Mouse (Mus musculus) right cerebral cortex, postnatal 36 days (tissue): ENCODE measurements around the gene Irs1.

Experiments used
- DNase-seq, 2 experiments: peaks; one replicate each; pipeline ENCODE4 v3.0.0; 2022; ENCODE audit warnings: low spot score in 2 of 2, mixed read lengths in 1 of 2

Gene Irs1

DNA sequence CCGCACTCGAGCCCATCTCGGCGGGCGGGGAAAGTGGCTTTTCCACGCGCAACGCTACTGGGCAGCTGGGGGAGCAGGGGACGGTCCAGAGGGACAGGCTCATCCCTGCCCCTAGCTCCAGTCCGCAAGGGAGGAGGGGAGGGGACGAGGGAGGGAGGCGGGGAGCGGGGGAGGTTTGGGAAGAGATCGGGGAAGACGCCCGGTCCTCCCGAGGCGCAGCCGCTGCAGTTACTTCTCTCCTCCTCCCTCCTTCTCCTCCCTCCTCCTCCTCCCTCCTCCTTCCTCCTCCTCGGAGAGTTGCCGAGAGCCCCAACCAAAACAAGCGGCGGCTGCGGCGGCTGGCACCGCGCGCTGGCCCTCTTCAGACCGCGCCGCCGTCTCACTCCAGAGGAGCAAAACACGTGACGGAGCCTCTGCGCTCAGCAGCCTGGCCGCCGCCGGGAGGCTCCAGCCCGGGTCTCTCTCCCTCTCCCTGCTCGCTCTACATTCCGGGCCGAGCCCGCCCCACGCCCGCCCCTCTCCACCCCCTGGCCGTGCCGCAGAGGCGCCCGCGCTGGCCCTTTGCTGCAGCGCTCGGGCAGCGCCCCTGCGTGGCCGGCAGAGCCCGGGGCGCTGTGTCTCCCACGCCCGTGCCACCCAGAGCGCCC lies at the start of gene Irs1:
Gene Irs1, minus strand, starts transcription at position 266 of the 647 bp plus-strand sequence.
- peak; percentile 84 to 85 for DNase-seq

DNA sequence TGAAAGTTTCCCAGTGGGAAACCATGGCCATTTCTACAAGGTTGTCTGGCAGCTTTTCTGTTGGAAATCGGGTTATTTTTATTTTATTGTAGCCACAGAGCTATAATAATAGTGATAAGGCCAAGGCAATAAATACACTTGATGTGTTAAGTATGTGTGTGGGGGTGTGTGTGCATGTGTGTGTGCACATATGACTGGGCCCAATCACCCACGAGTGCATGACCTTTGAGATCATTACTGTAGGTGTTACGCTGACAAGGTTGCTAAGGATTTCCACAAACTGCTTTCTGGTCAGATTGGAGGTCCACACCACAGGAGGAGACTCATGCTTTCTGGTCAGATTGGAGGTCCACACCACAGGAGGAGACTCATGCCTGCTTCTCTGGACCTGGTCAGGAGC lies 43.3 kb upstream of the Irs1 start:
- no peak for DNase-seq

DNA sequence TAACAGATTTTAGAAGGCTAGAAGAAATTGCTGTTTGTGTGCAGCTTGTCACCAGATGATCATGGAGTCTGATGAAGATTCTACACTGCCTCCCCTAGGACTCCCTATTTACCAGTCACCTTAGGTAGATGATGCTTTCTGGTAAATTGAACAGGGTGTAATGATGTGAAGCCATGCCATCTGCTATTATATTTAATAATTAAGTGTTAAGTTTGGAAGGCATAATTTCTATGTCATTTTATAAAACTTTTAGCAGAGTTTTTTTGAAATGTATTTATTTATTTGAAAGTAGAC lies 38.7 kb upstream of the Irs1 start:
- no peak for DNase-seq

DNA sequence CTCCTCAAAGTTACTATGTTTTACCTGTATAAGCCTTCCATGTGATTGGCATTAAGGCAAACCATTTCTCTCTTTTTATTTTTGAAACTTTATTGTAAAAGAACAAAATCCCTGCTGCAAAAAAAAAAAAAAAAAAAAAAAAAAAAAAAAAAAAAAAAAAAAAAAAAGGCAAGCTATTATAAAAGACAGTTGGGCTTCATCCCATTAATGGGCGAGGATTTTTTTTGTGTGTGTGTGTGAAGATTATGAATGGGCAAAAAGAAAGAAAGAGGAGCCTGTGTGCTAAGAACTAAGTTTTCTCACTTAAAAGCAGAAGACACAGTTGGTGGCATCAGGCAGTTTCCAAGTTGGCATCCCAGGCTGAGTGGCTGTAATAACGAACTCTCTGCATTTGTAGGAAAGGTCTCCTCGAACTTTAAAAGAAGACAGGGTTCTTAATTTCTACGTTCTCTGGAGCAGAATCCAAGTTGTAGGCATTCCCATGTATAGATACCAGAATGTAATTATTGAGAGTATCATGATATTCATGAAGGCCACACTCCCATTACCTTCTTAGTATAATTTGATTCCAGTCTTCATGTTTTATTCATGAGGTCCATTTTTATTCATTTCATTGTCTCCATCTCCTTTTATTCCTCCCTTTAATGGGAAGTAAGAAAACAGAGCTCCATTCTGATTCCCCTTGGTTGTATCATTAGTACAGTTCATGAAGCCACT lies 38.2 kb upstream of the Irs1 start:
- DNase-seq = no peak

DNA sequence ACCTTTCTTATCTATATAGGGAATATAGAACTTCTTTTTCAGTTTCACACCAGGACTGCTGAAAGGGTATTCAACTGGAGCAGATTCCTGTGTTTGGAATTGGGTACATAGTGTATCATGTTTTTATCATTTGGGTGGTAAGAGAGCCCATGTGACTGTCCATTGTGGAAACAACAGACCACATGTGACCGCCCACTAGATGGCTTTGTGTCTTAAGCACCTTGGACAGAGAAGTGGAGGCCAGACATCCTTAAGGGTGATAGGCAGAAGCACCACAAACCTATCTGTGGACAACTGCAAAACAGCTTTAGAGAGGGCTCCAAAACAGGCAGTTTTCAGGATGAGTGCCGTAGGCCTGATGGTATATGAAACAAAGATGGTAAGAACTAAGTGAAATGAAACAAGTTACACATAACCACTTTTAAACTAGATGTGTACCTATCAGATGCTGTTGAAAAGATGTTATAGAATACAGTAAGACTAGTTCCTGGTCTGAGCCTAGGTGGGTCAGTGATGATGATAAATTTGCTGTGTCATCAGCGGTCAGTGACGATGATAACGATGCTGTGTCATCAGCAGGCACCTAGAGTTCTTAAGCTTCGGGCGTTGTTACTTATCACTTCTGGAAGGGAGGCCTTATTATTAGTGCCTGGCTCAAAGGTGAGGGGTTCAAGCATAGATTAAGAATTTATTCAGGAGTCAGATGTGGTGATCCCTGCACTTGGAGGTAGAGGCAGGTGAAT lies 37.0 kb upstream of the Irs1 start:
- no peak for DNase-seq

DNA sequence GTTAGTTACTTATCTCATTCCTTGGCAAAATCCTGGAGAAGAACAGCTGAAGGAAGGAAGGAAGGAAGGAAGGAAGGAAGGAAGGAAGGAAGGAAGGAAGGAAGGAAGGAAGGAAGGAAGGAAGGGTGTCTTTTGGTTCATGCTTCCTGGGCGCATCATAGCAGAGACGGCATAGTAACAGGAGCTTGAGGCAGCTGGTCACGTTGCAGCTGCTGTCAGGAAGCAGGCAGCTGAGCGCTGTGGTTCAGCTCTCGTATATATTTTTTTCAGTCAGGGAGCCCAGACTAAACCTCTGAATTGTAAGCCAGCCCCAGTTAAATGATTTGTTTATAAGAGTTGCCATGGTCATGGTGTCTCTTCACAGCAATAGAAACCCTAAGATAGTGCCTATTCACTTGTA lies 34.9 kb upstream of the Irs1 start:
- no peak for DNase-seq

DNA sequence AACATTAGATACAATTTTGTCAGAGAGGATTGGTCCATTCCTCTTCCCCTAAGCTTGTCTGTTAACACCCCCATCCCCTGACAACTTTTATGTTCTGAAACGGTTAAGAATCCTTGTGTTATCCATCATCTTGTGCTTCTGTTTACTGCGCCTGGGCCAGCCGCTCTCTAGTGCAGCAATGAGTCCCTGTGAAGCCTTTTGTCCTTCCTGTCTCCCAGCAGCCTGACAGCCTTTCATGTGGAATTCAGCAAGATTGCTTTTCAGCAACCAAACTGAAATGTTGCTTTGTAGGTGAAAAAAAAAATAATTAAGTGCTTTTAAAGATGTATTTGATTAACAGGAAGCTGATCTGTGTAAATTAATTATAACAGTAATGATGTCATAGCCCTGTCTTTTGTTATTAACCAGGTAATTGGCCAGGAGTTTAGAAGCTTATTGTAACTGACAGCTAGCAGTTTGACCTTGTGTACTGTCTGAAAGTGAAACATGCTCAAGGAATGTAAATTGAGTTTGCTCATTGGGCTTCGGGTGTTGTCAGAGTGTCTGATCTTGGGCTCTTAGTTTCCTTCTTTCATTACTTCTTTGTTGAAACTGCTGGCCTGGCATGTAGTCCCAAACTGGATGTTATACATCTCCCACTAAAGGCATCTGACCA lies 33.0 kb upstream of the Irs1 start:
- no peak for DNase-seq

DNA sequence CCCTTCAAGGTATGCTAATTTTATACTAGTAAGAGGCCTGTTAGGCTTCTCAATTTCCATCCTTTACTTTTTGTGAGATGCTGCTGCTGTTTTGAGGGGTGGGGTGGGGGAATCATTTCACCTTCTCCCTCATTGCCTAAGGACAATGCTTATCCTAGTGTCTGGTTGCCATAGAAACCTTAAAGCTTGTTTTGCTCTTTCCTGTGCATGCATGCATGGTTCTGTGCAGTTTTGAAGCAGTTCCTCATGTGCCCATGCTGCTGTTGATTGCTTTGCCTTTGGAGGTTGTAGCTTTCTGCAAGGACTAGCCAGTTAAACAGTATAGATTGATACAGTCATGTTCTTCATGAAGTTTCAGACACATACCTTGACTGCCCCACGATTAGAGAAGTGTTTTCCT lies 30.2 kb upstream of the Irs1 start:
- DNase-seq = no peak

DNA sequence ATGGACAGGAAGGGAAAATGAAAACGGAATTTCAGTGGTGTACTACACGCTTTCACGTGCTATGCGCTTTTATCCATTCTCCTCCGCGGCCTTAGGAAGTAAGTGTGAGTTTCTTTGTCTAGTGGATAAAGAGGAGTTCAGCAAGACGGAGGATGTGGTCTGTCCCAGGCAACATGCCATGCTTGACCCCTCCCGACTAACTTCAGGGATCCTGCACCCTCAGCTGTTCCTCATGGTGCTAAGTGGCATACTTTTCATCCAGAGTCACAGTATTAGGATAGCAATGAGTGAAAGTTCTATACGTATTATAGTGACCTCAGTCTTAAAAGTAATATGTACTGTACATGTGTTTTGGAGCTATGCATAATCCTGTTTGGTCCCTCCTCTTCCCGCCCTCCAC lies 29.6 kb upstream of the Irs1 start:
- DNase-seq = no peak

DNA sequence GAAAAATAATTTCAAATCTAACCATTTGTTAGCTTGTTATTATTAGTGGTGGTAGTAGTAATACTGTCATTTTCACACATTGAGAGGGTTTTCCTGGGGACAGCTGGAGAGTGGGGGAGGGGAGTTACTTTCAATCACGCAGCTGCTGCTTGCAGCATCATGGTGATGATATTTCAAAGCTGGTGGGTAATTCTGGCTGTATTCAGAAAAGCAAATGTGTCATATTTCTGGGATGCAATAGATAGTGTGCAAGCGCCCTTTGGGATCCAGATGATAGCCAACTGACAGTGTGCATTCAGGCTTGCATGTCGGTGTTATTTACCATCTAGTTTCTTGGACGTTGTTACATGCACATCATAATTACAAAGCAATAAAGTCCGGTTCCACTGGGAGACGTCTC lies 29.2 kb upstream of the Irs1 start:
- DNase-seq = no peak

DNA sequence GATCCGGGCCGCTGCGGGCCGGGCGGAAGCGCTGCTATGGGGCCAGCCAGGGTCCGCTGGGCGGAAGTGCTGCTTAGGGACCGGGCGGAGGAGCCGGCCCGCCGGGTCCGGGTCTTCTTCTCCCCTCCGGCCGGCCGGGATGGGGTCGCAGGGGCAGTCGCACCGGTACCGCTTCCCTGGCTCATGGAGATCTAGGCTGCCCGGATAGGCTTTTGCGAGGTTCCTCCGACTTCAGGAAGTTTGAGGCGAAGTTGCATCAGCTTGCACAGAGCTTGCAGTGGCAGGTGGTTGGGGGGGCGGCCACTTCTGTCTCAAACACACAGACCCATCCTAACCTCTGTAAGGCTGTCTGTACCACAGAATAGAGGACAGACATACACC lies 25.5 kb upstream of the Irs1 start:
- no peak for DNase-seq

DNA sequence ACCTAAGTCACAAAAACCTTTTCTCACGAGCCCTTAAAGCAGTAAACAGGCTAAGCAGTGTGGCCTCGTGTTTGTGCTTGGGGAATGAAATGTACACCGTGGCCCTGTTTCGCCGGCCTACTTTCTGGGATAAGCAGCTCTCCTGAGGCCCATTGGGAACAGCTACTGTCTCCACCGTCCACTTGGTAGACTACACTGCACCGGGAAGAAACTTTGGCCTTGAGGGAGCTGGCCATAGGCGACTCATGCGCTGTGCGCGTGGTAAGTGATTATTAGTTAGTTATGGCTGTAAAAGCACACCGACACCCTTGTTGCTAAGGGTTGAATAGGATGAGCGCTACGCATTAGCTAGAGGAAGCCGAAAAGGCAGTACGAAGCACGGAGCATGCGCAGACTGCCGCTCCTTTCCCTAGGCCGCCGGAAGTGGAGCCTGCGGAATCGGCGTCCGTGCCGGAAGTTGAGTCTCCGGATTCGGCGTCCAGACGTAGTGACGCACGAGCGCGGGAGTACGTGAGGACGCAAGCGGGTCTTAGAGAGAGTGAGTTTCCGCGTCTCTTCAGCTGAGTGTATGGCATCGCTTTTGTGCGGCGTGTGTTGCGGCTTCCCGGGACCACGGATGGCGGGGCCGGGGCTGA lies 25.0 kb upstream of the Irs1 start, which contains the start of gene Rhbdd1:
Gene Rhbdd1, plus strand, starts transcription at position 342 of the 635 bp plus-strand sequence.
- peak; percentile 96 to 97 for DNase-seq

DNA sequence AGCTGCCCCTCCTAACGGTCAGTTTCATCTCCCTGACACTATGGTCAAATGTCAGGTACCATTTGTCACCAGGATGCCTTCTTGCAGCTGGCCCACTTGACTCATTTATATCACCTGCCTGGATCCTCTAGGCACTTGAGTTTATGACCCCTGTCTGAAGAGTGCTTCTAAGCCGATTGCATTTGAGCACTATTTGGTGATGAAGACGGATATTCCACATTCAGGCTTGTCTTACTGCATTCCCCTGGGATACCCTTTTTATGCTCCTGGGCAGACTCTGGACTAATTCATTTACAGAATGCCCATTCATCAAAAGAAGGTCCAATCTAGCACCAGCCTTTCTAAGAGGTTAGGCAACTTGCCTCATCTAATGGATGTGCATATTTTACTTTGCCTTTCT lies 13.3 kb upstream of the Irs1 start:
- no peak for DNase-seq

DNA sequence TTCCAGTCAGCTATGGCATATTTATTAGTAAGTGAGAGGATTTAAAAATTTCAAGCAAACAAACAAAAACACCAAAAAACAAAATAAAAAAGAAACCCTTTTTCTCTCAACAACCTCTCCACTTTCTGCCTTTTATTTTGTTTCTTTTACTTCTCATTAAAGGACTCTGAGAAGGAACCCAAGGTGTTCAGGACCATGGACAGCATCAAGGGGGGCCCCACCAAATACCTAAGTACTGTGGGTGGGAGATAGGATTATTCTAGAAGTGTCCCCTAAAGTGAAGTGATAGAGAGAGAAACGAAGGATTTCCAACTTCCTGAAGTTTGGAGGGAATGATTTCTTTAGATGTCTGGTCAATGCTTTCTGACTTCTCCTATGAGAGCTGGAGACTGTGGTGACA lies 7.4 kb upstream of the Irs1 start:
- no peak for DNase-seq

DNA sequence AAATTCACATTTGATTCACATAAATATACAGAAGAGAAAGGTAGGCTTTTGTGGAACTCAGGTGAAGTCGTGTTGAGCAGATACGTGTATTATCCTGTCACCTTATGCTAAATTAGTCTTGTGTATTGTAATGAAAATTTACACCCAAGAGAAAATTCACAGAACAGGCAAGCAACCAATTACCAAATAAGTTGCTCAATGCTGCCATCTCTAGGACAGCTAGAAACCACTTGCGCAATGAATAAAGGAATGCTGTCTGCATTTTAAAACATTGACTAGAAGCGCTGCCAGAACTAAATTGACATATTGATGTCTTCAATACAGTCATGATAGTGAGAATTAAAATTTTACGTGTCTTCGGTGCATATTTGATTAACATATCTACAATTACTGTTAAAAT lies 2.9 kb upstream of the Irs1 start:
- peak in 1 of 2 experiments; percentile 28 for DNase-seq

DNA sequence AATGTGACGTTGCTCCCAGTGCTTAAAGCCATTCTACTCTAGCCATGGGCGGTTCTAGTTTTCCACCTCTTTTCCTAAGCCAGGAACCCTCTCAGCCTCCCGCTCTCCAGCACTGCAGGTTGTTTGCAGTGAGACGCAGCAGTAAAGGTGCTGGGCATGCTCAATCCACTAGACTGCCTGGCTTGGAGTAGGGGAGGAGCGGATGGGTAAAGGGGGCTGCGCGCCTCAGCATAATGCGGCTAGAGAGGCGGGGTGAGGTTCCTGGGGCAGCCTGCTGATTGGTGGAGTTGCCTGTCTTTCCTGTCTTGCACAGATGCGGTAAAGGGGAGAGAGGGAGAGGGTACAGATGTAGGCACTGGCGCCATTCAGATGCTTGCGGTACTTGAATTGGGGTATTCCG lies 1.6 kb upstream of the Irs1 start:
- DNase-seq = peak; percentile 63 to 75

DNA sequence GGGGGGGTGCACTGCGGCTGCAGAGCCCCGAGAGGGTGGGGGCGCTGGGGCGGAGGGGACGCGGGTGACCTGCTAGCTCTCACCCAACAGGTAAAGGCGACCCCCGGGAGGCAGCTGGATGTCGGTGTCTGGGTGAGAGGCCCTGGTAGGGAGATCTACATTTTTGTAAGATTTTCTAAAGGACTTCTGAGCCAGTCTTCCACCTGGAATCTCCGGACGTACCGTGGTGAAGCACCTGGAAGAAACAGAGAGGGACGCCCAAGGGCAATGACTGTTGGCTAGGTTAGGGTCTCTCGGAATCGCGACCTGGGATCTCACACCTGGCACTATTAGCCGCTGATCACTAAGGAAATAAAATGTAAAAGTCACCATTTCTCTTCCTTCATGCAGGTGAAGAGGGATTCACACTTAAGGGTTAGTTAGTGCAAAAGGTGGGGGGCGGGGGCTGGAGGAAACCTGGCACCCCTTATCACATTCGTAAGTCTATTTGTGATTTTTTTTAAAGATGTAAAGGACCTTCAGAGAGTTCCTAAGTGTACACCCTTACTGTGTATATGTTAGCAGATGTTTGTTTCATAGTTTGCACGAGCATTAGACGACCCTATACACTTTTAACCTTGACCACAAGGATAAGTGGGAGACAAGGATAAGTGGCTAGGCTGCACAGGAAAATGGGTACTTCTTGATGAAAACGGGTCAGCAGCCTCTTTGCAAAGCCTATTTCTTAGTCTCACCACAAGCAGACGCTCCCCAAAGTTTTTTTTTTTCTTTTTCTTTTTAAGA lies 905 bp upstream of the Irs1 start:
- no peak for DNase-seq

DNA sequence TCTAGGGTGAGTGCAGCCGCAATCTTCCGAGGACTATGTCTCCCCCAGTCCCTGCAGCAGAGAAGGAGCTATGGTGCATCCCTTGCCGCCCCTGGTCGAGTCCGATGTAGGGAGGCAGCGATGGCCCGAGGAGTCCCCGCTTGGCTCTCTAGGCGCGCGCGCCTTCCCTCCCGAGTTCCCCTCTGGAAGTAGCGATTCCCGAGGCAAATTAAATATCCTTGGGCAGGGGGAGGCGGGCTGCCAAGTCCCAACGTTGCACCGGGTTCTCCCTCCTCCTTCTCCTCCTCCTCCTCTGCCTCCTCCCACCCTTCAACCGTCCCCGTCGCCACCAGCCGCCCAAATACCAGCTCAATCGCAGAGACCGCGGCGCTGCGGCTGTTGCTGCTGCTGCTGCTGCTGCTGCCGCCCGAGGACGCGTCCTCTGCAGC lies 479 bp downstream of the Irs1 start:
- peak; percentile 77 to 80 for DNase-seq

DNA sequence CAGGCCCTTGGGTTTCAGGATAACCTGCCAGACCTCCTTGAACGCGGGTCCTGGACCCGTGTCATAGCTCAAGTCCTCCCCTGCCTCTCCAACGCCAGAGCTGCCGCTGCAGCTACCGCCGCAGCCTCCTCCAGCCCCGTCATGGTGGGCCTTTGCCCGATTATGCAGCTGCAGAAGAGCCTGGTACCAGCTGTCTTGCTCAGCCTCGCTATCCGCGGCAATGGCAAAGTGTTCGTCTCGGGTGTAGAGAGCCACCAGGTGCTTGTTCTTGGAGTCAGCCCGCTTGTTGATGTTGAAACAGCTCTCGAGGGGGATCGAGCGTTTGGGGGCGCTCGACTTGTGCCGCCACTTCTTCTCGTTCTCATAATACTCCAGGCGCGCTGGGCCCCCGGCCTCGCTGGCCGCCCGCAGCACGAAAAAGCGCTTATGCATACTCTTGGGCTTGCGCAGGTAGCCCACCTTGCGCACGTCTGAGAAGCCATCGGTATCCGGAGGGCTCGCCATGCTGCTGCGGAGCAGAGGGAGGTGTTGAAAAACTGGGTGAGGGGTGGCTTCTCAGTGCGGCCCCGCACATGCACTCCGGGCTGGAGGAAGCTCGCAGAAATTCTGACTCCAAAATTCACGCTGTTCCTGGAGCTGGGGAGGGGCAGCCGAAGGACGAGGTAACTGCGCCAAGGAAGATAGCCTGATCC lies 1.1 kb downstream of the Irs1 start:
- peak; percentile 75 for DNase-seq

DNA sequence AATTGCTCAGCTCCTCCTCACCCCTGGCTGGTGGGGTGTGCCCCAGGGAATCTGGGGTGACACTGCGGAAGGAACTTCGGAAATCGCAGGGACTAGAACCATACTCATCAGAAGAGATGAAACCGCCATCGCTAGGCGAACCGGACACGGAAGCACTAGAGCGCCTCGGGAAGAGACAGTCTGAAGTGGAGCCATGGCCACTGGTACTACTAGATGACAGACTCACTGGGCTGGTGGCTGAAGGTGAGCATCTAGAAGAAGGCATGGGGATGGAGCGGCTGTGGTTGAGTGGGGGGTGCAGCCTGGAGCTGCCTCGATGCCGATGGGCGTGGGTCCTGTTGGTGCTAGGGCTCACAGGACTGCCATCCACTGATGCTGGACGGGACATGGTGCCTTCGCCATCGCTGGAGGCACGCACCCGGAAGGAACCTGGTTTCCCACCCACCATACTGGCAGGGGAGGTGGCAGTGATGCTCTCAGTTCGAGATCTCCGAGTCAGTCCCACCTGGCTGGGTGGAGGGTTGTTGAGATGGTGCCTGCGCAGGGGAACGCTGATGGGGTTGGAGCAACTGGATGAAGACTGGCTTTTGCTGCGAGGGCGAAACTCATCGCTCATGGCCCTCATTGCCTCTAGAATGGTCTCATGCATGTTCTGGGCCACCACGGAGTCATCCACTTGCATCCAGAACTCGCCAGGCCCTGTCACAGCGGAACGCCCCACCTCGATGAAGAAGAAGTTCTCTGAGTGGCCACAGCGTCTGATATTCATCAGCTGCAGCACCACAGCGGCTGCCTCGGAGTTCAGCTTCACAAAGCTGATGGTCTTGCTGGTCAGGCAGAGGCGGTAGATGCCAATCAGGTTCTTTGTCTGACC lies 1.9 kb downstream of the Irs1 start:
- DNase-seq = no peak
